Mouse (Mus musculus) NIH3T3 (cell line): ENCODE measurements around the gene Col15a1.

Experiments used
- DNase-seq: peaks from one replicate; pipeline ENCODE4 v3.0.0-alpha.2; 2012; ENCODE audit warnings: low read depth

Col15a1 gene

GRCm38 (mm10) chr4:47230498-47230897 lies 22.5 kb downstream of the Col15a1 start:
- DNase-seq: peak; percentile 32

DNA sequence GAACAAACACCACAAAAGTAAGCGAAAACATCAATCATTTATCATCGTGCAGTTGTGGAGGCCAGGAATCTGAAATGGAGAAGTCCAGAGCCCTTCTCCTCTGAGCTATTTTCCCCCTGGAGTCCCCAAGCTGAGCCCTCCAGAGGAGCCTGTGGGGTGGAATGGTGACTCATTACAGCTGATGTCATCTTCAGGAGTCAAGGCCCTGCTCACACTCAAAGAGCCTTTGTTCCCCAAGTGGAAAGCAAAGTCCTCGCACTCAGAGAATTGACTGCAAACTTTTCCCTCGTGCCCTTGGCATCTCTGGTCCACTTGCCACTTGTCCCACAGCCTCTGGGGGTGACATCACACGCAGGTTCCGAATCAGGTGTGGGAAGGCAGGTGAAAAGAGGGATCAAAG lies 23.4 kb downstream of the Col15a1 start:
- peak; percentile 65 for DNase-seq

DNA sequence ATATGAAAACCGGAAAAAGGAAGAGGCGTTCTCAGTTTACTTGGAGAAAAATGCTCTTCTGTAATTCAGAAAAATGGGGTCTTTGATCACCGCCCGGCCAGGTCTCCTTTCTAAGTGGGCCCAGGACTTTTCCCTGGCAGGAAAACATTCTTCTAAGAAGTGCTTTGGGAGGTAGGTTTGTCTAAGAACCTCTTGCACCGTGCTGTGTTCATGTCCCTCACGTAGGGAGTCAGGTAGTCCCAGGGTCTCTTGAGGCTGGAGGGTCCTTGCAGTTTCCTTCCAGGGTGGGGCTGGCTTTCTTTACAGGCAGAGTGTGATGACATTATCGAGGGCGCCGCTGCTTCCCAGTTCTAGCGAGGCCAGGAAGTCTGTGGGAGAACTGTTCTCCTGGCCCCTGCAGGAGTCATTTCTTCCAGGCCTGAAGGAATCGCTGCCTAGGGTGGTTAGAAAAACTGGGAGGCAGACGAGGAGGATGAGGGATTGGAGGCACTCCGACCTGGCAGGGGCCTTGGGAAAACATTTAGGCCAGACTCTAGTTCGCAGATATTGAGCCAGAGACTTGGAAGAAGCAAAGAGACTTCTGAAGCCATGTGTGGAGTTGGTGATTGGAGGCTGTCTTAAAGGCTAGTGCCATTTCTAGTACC lies 25.4 kb downstream of the Col15a1 start:
- no peak for DNase-seq

DNA sequence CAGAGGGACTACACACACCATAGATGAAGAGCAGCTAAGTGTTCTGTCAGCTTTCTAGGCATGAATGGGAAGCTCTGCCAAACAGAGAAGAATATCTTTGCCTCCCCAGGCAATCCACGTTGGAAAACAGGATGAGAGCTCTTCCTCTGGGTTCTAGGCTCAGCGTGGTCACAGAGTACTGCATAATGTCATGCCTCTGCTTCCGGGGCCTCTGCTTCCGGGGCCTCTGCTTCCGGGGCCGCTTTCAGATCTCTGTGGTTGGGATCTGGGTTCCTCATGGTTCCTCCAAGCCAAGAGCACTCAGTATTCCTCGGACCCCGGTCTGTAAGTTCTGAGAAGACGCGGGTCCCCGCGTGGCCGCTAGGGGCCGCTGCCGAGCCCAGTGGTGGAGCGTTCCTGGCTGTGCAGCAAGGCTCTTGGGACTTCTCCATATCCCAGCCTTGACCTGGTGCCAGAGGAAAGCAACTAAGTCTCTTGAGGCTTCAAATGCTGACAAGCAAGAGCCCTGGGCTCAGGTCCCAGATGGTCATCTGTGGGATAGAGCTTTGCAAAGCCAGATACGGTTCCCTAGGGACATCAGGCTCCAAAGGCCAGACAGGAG lies 26.8 kb downstream of the Col15a1 start:
- peak; percentile 75 for DNase-seq

GRCm38 (mm10) chr4:47235312-47235711 lies 27.4 kb downstream of the Col15a1 start:
- peak; percentile 9 for DNase-seq

- no peak for DNase-seq
These were observed 28.1 kb downstream of the Col15a1 start for GRCm38 (mm10) chr4:47236104-47236503.

DNA sequence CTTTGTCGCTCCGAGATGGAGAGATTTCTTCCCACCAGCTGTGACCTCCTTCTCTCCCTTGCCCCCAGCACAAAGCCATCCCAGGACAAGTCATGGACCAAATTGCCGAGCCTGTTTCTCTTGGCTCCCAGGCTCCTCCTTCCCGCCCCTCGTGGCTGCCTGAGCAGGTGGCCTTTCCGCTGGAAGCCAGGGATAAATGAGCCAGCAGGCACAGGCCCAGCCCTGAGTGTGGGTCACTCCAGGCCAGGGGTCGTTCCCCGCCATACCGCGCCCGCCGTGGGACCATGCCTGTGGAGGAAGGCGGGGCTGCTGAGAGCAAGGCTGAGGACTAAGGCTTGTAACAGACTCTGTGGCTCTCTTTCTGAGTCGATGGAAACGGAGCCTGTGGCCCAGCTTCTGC lies 29.3 kb downstream of the Col15a1 start:
- no peak for DNase-seq

- peak; percentile 70 for DNase-seq
These were observed 31.2 kb downstream of the Col15a1 start for GRCm38 (mm10) chr4:47239114-47239513.

- DNase-seq: no peak
These were observed 32.9 kb downstream of the Col15a1 start for GRCm38 (mm10) chr4:47240901-47241300.

GRCm38 (mm10) chr4:47242127-47242526 lies 34.2 kb downstream of the Col15a1 start:
- DNase-seq: peak; percentile 47

DNA sequence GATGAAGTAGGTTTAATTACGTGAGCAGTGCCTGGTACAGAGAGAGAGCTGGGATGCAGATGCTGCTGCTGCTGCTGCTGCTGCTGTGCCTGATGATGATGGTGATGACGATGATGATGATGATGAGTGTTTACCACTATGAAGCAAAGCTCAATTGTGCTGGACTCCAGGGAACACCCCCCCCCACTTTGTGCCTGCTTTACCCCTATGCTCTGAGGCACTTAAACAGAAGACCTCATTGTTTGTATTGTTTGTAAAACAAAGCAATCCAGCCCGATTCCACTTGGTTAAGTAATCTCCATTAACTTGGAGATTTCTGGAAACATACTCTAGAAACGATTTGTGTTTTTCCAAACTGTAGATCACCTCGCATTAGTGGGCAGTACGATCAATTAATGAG lies 36.7 kb downstream of the Col15a1 start:
- no peak for DNase-seq

DNA sequence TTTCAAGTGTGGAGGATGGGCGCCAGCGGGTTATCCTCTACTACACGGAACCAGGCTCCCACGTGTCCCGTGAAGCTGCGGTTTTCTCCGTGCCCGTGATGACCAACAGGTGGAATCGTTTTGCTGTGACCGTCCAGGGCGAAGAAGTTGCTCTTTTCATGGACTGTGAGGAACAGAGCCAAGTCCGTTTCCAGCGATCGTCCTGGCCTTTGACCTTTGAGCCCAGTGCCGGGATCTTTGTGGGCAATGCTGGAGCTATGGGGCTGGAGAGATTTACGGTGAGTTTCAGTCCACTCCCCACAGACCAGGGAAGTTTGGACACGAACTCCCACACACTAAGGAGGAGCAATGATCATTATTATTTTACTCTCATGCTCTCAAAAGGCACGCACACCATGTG lies 37.7 kb downstream of the Col15a1 start:
- DNase-seq: no peak

- DNase-seq: peak; percentile 44
These were observed 38.9 kb downstream of the Col15a1 start for GRCm38 (mm10) chr4:47246811-47247210.

DNA sequence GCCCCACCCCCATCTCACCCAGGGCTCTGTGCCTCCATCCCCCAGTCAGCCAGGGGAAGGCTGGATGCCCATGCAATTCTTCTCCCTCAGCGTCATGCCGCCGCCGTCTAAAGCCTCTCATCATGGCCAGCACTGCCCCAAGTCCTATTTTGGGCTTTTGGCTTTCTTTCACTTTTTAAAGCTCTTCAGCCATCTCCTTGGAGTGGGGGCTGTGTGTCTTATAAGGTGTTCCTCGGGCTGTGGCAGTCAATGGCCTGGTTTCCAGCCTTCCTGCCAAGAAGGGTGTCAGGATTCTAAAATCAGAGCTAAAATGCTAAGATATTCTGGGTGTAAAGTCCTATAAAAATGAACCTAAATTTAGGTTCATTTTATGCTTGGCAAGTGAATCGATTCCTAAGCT lies 39.6 kb downstream of the Col15a1 start:
- DNase-seq: no peak

- no peak for DNase-seq
These were observed 41.2 kb downstream of the Col15a1 start for GRCm38 (mm10) chr4:47249193-47249592.

GRCm38 (mm10) chr4:47251069-47251468 lies 43.1 kb downstream of the Col15a1 start:
- peak; percentile 70 for DNase-seq

DNA sequence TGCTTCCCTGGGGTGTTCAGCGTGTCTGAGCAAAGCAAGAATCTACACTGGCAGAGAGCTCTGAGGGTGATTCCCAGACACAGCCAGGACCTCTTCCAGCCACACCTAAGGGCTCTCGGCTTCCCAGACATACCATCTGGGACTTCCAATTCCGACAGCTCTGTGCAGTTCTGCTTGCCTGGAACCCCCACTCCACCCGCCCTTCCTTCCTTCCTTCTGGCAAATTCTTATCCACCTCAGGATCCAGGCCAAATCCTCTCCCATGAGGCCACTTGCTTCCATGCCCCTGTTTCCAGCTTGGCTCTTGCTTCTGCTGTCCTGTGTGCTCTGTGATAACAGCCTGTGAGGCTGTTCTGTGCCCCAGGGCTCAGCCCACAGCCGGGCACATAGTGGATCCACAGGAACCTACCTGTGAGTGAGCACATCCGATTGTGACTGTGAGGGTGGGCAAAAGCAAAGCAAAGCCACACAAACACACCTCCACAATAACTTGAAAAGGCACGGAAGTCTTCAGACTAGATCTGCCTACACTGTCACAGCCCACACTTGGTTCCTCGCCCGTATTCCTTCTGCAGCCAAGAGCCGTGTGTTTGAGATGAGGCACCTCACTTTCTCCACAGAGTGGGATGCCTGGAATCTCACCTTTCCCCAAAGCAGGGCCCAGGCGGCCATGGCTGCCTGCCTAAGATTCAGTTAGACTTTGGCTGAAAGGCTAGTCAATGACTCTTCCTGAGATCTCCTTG lies 43.9 kb downstream of the Col15a1 start:
- DNase-seq: peak; percentile 50

- no peak for DNase-seq
These were observed 44.7 kb downstream of the Col15a1 start for GRCm38 (mm10) chr4:47252627-47253026.

DNA sequence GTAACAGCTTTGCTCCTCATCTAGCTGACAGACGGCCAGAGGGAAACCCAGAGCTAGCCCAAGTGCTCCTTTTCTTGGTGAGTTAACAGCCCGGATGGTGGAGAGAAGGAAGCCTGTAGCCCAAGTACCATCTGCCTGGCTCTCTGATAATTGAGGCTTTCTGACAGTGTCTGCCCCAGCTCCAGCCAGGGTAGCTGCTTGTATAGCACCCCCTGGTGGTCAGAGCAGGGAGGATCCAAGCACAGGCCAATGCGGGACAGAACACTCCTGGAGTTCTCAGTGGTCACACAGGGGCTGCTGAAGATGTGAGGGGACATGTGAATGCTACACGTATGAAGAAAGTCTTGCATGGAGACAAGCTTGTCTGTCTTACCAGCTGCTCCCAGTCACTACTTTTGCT lies 47.7 kb downstream of the Col15a1 start:
- peak; percentile 84 for DNase-seq

- no peak for DNase-seq
These were observed 50.2 kb downstream of the Col15a1 start for GRCm38 (mm10) chr4:47258201-47258600.

GRCm38 (mm10) chr4:47261049-47261448 lies 53.1 kb downstream of the Col15a1 start:
- DNase-seq: no peak

- DNase-seq: no peak
These were observed 54.0 kb downstream of the Col15a1 start for GRCm38 (mm10) chr4:47261919-47262318.

DNA sequence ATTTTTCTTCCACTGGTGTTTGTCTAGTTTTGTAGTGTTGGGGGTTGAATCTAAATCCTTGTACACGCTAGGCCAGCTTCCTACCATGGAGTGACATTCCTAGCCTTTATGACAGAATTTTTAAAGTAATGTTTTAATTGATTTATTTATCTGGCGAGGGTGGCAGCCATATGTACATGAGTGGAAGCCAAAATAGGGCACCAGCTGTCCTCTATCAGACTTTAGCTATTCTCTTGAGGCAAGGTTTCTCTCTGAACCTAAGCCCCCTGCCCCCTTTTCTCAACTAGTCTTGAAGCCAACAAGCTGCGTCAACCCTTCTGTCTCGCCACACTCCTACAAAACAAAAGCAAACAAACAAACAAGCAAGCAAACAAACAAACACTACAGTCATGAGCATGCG lies 57.6 kb downstream of the Col15a1 start:
- no peak for DNase-seq
